Mouse (Mus musculus) adrenal gland, adult 18-20 months (tissue): ENCODE measurements around the gene Shank1. TPM values are rescaled to one million over a fixed set of nuclear protein-coding genes. Genes with fewer than 3 reads are reported as not detected.

Source experiments
- DNase-seq, 2 experiments: peaks; one replicate each; pipeline ENCODE4 v3.0.0; 2021 to 2022; ENCODE audit warnings: low spot score in 2 of 2
- total RNA-seq, 2 experiments: library from RNA; stranded (reverse); gene quantifications; 1 replicate in 1 of 2; 2 replicates in 1 of 2; pipeline ENCODE4 v1.2.3; 2021

Shank1 gene
- total RNA-seq, 2 experiments from 2014 or later, result 7.7 to 10.0 TPM

DNA sequence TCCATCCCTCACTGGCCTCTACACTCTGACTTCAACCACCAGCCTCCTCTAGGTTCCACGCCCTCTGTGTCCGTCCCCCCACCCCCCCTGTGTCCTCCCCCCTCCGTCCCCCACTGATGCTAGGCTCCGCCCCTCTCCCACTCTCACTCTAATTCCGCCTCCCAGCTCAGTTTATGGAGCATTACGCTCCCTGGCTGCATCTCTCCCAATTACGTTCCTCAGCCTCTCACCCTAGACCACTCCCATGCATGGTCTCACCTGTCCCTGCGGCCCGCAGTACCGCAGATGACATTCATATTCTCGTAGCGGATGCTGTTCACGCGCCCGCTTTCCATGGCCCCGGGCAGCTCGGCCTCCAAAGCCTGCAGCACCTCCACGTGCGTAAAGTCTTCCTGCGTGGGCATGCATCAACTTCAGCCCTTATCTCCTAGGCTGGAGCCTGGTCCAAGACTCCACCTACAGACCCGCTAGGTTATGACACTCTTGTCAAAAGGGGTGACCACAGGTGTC, 50.8 kb downstream of the Shank1 start:
- DNase-seq, result no peak

- no peak for DNase-seq
Observed at GRCm38 (mm10) chr7:44372678-44373077, 62.6 kb downstream of the Shank1 start.

GRCm38 (mm10) chr7:44373460-44373859, 63.4 kb downstream of the Shank1 start:
- DNase-seq, result no peak

DNA sequence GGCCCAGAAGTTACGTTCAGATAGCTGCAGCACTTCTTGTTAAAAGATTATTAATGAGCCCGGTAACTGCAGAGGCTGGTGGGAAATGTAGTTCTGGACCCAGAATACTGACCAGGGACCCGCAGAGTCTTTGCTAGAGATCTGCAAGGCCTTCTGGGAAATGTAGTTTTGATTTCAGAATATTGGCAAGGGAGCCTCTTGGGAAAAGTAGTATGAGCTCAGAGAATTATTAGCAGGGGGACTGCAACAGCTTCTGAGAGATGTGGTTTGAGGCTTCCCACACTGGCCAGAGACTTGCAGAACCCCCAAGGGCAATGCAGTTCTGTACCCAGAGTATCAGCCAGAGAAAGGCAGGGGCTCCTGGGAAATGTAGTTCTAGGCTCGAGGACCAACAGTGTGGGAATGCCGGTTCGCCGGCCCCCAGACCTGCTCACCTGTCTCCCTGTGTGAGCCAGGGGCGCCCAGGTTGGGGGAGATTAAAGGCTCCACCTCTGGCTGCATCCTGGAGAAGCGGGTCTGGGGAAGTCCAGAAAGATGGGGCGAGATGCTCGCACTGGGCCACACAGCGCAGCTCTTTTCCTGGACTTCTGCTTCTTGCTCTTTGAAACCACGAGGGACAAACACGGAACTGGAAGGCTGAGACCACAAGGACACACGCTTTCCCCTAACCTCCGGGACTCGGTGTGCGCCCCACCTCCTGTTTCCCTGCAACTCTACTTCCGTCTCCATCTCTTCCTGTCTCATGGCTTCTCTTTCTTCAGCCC, 64.0 kb downstream of the Shank1 start:
- DNase-seq, result peak; percentile 59 to 74

DNA sequence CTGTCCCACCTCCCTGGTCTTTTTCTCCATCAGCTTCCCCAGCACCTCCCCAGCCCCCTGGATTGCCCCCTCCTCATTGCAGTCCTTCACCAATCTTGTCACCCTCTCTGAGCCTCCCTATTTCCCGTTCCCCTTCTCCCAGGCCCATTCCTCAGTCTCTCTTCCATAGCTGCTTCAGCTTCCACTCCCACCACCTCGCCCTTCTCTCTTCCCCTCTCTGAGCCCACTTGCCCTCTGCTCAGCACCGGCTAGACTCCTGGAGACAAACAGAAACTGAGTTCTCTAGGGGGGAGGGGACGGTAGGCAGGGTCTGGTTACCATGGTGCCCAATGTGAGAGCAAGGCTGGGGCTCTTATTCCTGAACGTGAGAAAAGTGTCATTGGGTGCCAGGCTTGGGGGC, 64.7 kb downstream of the Shank1 start:
- DNase-seq, result no peak

DNA sequence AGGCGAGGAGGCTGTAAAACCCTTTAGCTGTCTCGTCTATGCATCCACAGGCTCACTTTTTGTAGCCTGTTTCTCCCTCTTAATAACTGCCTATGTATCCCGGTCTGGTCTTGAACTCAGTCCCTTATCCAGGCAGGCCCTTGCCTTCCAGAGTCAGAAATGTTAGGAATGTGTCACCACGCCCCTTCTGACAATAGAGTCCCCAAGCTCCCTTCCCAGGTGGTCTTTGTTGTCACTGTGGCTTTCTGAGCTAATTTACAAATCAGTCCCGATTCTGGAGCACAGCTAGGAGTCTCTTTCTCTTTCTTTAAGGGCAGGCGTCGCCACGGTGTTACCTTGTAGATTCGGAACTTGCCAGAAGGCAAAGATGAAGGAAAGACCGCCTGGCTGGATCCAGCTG, 65.2 kb downstream of the Shank1 start:
- no peak for DNase-seq

DNA sequence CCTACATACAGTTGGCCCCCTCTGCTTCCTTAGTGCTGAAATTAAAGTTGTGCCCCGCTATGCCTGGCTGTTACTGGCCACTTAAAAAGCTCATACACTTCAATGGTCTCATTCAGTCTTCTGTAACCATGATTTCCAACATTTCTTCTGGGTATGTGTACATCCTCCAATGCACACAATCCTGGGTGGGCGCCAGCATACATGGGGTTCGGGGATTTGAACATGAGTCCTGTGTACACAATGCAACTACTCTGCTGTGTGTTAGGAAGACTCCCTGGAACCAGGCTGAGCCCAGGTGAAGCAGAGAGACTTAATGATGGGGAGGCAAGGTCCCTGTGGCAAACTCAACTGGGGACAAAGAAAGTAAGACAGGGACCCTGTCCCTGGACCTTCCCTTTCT, 65.7 kb downstream of the Shank1 start:
- no peak for DNase-seq

DNA sequence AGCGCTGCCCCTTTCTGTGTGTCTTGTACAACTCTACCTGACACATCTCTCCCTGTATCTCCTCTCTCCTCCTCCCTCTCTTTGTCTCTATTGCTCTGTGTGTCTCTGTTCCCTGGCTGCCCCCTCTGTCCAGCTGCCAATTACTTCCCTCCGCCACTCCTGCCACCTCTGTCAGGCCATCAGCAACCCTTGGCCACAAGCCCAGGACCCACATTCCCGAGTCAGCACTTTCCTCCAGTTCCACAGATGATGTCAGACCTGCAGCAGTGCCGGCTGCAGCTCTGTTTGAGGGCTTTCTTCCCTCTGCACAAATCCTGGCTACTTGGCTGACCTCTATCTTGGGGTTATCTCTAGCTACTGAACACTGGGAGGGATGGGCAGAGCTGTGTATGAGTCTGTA, 68.2 kb downstream of the Shank1 start:
- no peak for DNase-seq

GRCm38 (mm10) chr7:44382541-44382940, 72.5 kb downstream of the Shank1 start:
- no peak for DNase-seq

DNA sequence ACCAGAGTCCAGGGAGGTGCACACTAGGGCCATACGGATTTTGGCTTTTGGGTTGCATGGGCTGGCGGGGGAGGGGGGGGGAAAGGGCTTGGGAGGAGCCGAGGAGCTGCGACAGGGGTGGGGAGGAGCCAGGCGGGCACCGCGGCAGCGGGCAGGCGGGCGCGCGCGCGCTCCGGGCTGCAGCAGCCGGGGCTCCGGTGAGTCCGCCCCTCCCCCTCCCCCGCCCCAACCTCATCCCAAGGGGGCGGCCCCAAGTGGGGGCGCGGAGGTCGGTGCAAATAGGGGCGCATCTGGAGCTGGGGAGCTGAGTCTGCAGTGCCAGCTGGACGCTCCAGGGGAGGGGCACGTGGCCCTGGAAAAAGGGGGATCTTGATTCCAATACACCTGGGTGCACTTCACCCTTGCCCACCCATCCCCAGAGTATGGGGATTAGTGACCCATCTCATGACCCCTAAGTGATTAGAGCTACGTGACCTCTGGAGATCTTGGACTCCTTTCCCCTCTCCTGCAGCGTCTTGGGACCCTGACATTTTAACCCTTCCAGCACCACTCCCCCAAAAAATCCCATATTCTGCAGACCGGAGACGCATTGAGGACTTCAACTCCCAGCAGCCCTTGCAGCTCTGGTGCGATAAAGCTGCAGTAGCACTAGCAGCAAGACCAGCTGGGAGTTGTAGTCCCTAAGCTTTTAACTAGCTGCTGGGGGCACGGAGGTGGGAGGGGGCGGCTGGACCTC, 74.1 kb downstream of the Shank1 start, which contains the start of gene Syt3:
TSS of gene Syt3 (plus strand) at position 123 of the 736 bp plus-strand sequence.
- peak; percentile 54 to 55 for DNase-seq

- no peak for DNase-seq
Observed at GRCm38 (mm10) chr7:44384716-44385059, 74.6 kb downstream of the Shank1 start.

- no peak for DNase-seq
Observed at GRCm38 (mm10) chr7:44385720-44386119, 75.7 kb downstream of the Shank1 start, which contains the start of gene 1700008O03Rik. Gene 1700008O03Rik, minus strand, starts transcription at chr7:44385820.

- DNase-seq, result no peak
Observed at GRCm38 (mm10) chr7:44391831-44392230, 81.8 kb downstream of the Shank1 start.

DNA sequence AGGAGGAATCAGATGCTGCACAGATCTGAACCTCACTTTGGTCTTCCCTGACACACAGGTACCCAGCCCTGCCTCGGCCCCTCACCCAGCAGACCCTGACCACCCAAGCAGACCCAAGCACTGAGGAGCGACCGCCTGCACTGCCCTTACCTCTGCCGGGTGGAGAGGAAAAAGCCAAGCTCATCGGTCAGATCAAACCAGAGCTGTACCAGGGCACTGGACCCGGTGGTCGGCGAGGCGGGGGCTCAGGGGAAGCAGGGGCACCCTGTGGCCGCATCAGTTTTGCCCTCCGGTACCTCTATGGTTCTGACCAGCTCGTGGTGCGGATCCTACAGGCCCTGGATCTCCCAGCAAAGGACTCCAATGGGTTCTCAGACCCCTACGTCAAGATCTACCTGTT, 82.3 kb downstream of the Shank1 start:
- no peak for DNase-seq

DNA sequence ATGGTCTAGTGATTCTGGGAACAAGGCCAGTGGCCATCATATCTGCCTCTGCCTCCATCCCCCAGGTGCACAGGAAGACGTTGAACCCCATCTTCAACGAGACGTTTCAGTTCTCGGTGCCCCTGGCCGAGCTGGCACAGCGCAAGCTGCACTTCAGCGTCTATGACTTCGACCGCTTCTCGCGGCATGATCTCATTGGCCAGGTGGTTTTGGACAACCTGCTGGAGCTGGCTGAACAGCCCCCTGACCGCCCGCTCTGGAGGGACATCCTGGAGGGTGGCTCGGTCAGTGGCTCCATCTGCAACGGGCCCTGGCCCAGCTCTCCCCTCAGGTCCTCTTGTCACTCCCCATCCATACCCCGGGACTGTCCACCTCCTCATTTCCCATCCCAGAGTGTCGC, 83.2 kb downstream of the Shank1 start:
- no peak for DNase-seq

DNA sequence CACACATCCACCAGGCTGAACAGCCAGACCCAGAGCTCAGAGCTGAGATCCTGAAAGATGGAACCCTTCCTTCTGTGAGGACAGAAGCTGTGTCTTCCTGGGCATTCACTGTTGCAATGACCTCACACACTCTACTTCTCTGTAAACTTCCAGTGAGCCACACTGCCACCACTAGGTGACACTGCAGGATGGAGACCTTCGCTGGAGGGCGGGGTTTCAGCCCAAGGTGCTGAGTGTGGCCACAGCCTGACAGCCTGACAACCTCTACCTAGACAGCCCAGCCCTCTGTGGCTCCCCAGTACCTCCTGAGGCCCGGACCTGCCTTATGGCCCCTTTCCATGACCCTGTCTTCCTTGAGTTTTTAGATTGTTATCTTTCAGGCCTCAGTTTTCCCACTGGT, 88.5 kb downstream of the Shank1 start:
- no peak for DNase-seq

GRCm38 (mm10) chr7:44401673-44402072, 91.6 kb downstream of the Shank1 start:
- no peak for DNase-seq

- peak; percentile 60 to 67 for DNase-seq
Observed at GRCm38 (mm10) chr7:44405346-44406014, 95.4 kb downstream of the Shank1 start.

GRCm38 (mm10) chr7:44406015-44406355, 95.9 kb downstream of the Shank1 start:
- DNase-seq, result no peak
